Mouse (Mus musculus) liver, adult 2 months (tissue): ENCODE measurements around the gene Aftph.

Source experiments
- CTCF ChIP-seq: fragments of 200-500 bp; IDR thresholded peaks from 2 replicates; pipeline ENCODE4 v1.5.1; 2011; ENCODE audit warnings: low read depth, low read length, control low read depth
- POLR2A ChIP-seq: fragments of 200-500 bp; IDR thresholded peaks from 2 replicates; pipeline ENCODE4 v1.6.1; 2011; ENCODE audit warnings: low read length, control low read depth; ENCODE audit not compliant: insufficient read depth; ENCODE audit errors: extremely low read depth

DNA sequence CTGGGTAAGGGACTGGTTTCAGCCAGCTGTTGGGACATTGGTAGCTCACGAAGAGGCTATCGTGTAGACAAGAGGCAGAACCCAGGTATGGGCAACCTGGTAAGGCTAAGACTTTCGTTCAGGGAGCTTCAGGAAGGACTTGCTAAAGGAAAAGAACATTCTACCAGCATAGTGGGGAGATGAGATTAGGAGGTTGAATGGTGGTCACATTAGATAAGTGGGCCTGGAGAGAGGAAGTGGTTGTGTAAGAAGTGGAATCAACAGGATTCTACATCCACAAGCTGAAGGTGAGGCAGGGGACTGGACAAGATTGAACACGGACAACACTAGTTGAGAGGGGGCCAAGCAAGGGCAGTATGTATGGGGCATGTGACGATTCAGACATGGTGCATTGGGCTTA, 59.7 kb downstream of the Aftph start:
- TF ChIP-seq CTCF = no peak
- TF ChIP-seq POLR2A = no peak
